Mouse (Mus musculus): ENCODE data around the gene Hist1h2ak. TPM values are rescaled to one million over a fixed set of nuclear protein-coding genes. Genes with fewer than 3 reads are reported as not detected.
A peak's percentile ranks its signal among the peaks of the same experiment; 100 is the strongest.

The Hist1h2ak gene
- polyA plus RNA-seq, 1 experiment = 26.4 TPM

- TF ChIP-seq POLR2A (IDR thresholded peaks at IDR 0.05; ENCODE audit: borderline replicate concordance, extremely low read depth, insufficient read depth, insufficient read length, poor library complexity, severe bottlenecking) (no peak), CTCF (IDR thresholded peaks at IDR 0.05; ENCODE audit: borderline replicate concordance, extremely low read depth, insufficient read depth, insufficient read length) (no peak)
- DNase-seq (ENCODE audit: low read depth) = no peak
These were observed 1.8 kb downstream of the Hist1h2ak start for GRCm38 (mm10) chr13:21751827-21752226.

DNA sequence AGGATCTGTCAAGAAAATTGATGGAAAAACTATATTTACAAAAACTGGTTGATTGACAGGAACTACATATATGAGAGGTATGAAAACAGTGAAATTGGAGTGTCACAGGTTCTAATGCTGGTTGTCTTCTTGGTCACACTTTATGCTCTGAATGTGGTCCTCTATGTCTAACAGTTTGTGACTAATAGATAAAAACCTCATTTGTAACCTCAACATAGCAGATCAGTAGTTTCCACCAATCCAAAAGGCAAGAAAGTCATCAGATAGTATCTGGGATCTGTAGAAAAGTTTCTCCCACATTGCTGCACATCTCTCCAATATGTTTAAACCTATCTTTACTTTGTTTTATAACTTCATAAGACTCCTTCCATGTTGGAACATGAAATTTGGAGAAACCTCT lies 2.2 kb downstream of the Hist1h2ak start:
- TF ChIP-seq POLR2A (IDR thresholded peaks at IDR 0.05; ENCODE audit: borderline replicate concordance, extremely low read depth, insufficient read depth, insufficient read length, poor library complexity, severe bottlenecking) (no peak), CTCF (IDR thresholded peaks at IDR 0.05; ENCODE audit: borderline replicate concordance, extremely low read depth, insufficient read depth, insufficient read length) (no peak)
- no peak for DNase-seq (ENCODE audit: low read depth)

DNA sequence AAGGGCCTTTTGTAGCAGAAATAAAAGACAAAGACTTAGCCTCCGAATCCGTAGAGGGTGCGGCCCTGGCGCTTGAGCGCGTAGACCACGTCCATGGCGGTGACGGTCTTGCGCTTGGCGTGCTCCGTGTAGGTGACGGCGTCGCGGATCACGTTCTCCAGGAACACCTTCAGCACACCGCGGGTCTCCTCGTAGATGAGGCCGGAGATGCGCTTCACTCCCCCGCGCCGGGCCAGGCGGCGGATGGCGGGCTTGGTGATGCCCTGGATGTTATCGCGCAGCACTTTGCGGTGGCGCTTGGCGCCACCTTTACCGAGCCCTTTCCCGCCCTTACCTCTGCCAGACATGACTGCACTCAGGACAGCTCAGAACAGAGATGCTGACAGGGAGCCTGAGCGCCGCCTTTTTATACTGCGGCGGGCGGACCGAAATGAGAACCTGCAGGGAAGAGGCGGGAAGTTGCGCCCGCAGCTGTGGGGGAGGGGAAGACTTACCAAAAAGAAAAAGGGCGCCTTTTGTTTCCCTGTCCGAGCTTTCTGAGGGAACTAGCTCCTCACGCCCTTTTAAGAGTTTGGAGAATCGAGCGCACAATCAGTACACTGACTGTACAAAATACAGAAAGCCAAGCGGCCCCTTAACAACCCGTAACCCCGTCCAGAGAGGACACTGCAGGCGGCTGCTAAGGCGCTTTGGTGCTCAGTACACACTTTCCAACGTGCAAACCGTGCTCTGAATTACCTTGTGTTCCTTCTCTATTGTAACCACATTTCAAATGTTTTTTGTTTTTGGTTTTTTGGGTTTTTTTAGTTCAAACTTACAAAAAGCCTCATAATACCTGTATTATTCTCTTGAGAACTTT lies 3.2 kb downstream of the Hist1h2ak start, which contains the start of gene Hist1h4k:
Gene Hist1h4k, minus strand, starts transcription at position 347 of the 859 bp plus-strand sequence.
- TF ChIP-seq POLR2A (IDR thresholded peaks at IDR 0.05; ENCODE audit: borderline replicate concordance, extremely low read depth, insufficient read depth, insufficient read length, poor library complexity, severe bottlenecking) = peak; percentile 56; the same call in 1 of the 2 replicates
- DNase-seq (ENCODE audit: low read depth) = peak; percentile 97

- peak; percentile 67 for DNase-seq (ENCODE audit: low read depth)
- TF ChIP-seq CTCF (IDR thresholded peaks at IDR 0.05; ENCODE audit: borderline replicate concordance, extremely low read depth, insufficient read depth, insufficient read length) (no peak), POLR2A (IDR thresholded peaks at IDR 0.05; ENCODE audit: borderline replicate concordance, extremely low read depth, insufficient read depth, insufficient read length, poor library complexity, severe bottlenecking) (no peak)
These were observed 4.1 kb downstream of the Hist1h2ak start for GRCm38 (mm10) chr13:21749387-21750158.

- TF ChIP-seq POLR2A (IDR thresholded peaks at IDR 0.05; ENCODE audit: borderline replicate concordance, extremely low read depth, insufficient read depth, insufficient read length, poor library complexity, severe bottlenecking) = no peak
- no peak for DNase-seq (ENCODE audit: low read depth)
These were observed 8.6 kb downstream of the Hist1h2ak start for GRCm38 (mm10) chr13:21745006-21745405.

- peak; percentile 20; the same call in 1 of the 2 replicates for TF ChIP-seq POLR2A (IDR thresholded peaks at IDR 0.05; ENCODE audit: borderline replicate concordance, extremely low read depth, insufficient read depth, insufficient read length, poor library complexity, severe bottlenecking)
- peak; percentile 96 for DNase-seq (ENCODE audit: low read depth)
These were observed 18.5 kb downstream of the Hist1h2ak start, which contains the start of gene Hist1h4j for GRCm38 (mm10) chr13:21734906-21735767. Hist1h4j (plus strand) TSS chr13:21735064.

GRCm38 (mm10) chr13:21734010-21734905 lies 19.4 kb downstream of the Hist1h2ak start:
- TF ChIP-seq POLR2A (IDR thresholded peaks at IDR 0.05; ENCODE audit: borderline replicate concordance, extremely low read depth, insufficient read depth, insufficient read length, poor library complexity, severe bottlenecking) = no peak
- peak; percentile 88; the same call in 1 of the 2 replicates for TF ChIP-seq CTCF (IDR thresholded peaks at IDR 0.05; ENCODE audit: borderline replicate concordance, extremely low read depth, insufficient read depth, insufficient read length)

DNA sequence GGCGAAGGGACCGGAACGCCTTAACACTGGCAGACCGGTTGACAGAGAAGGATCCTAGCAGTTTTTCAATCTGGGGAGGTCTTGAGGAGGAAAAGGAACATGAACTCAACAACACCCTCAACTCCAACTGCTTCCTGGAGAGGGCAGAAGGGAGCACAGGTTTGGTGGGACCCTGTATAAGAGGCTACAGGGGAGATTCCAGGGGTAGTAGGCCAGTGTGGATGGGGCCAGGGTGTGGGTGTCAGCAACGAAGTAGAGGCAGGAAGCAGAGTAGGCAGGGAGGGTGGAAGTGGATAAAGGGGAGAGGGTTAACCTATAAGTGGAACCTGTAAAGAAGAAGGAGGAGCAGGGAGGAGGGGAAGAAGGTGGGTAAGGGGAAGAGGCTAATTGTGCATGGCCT lies 20.2 kb downstream of the Hist1h2ak start:
- TF ChIP-seq CTCF (IDR thresholded peaks at IDR 0.05; ENCODE audit: borderline replicate concordance, extremely low read depth, insufficient read depth, insufficient read length) (no peak), POLR2A (IDR thresholded peaks at IDR 0.05; ENCODE audit: borderline replicate concordance, extremely low read depth, insufficient read depth, insufficient read length, poor library complexity, severe bottlenecking) (no peak)
- DNase-seq (ENCODE audit: low read depth) = no peak

More at GRCm38 (mm10) chr13:21734010-21734905, 19.4 kb downstream of the Hist1h2ak start:
- peak; percentile 97 for DNase-seq (ENCODE audit: low read depth)

DNA sequence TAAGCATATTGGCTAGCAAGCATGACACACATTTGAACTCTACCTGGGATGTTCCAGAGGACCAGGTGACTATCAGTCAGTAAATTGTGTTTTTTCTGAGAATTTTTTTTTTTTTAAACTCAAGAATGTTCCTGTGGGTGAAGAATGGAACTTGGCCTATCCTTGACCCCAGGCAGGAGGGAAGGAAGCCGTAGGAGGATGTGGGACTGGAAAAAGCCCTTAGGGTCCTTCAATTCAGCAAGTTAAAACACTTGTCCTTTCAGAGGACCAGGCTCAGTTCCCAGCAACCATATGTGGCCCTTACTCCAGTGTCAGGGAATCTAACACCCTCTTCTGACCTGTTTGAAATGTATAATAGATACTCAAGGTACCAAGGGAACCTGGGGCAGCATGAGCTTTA lies 24.1 kb downstream of the Hist1h2ak start:
- TF ChIP-seq POLR2A (IDR thresholded peaks at IDR 0.05; ENCODE audit: borderline replicate concordance, extremely low read depth, insufficient read depth, insufficient read length, poor library complexity, severe bottlenecking) = no peak
- TF ChIP-seq CTCF (IDR thresholded peaks at IDR 0.05; ENCODE audit: borderline replicate concordance, extremely low read depth, insufficient read depth, insufficient read length) = no peak
- DNase-seq (ENCODE audit: low read depth) = no peak

- TF ChIP-seq POLR2A (IDR thresholded peaks at IDR 0.05; ENCODE audit: borderline replicate concordance, extremely low read depth, insufficient read depth, insufficient read length, poor library complexity, severe bottlenecking) (no peak), CTCF (IDR thresholded peaks at IDR 0.05; ENCODE audit: borderline replicate concordance, extremely low read depth, insufficient read depth, insufficient read length) (no peak)
- peak; percentile 83 for DNase-seq (ENCODE audit: low read depth)
These were observed 25.6 kb downstream of the Hist1h2ak start for GRCm38 (mm10) chr13:21727948-21728572.
